Mouse (Mus musculus): ENCODE results near the gene Gkn1. TPM values are rescaled to one million over a fixed set of nuclear protein-coding genes. Genes with fewer than 3 reads are reported as not detected.
A peak's percentile ranks its signal among the peaks of the same experiment; 100 is the strongest.

Gkn1 gene
- 0.10 and 0.48 TPM in 2 replicates for polyA plus RNA-seq (2012; rRNA removed)

DNA sequence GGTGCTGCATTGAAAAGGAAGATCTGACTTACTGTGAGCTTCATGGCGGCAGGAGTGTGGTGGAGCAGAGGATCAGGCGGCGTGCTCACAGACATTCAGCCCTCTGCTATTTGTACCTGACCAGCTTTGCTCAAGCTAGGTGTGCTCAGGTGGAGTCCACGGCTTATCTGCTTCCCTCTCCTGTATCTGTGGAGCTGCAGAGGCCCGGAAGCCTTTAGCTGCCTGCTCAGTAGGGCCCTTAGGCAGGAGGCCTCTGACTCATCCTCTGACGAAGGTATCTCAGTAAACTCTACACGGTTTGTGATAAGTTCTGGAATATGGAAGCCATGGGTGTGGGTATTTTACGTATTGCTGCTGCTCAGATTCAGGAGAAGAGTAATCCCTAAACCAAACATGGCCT, at the start of gene Gkn1:
Gene Gkn1 (minus strand): TSS at position 114 of the 400 bp plus-strand sequence.
- TF ChIP-seq POLR2A (IDR thresholded peaks at IDR 0.05; ENCODE audit: low read depth, low read length) (no peak), CTCF (conservative IDR thresholded peaks at IDR 0.05; ENCODE audit: insufficient read depth, insufficient read length, low read depth, low read length) (no peak)
- H3K27me3 ChIP-seq (replicated peaks; ENCODE audit: control insufficient read depth, insufficient read depth, low read length): no peaks in the 10 kb centered on the region
- WGBS: 94% methylated on average over 8 of the region's 8 CpGs
- no peak for DNase-seq
- no peaks in the 10 kb centered on the region for H3K36me3 ChIP-seq (ENCODE audit: control insufficient read depth, insufficient read depth, low read length)
- H3K4me3 ChIP-seq (ENCODE audit: insufficient read depth, low read depth, low read length): no peak within 1 kb of the TSS
- no peak within 1 kb of the TSS for H3K27ac ChIP-seq (ENCODE audit: insufficient read depth, low read depth, low read length)
- H3K4me1 ChIP-seq (ENCODE audit: control insufficient read depth, insufficient read depth, low read length): no peaks in the 10 kb centered on the region

- H3K27ac ChIP-seq (ENCODE audit: insufficient read depth, low read depth, low read length): no peak overlapping the region
- no peaks in the 10 kb centered on the region for H3K27me3 ChIP-seq (replicated peaks; ENCODE audit: control insufficient read depth, insufficient read depth, low read length)
- 56% methylated on average over 4 of the region's 4 CpGs for WGBS
- no peak overlapping the region for H3K4me3 ChIP-seq (ENCODE audit: insufficient read depth, low read depth, low read length)
- H3K4me1 ChIP-seq (ENCODE audit: control insufficient read depth, insufficient read depth, low read length): no peaks in the 10 kb centered on the region
- TF ChIP-seq POLR2A (IDR thresholded peaks at IDR 0.05; ENCODE audit: low read depth, low read length) (no peak), CTCF (conservative IDR thresholded peaks at IDR 0.05; ENCODE audit: insufficient read depth, insufficient read length, low read depth, low read length) (no peak)
- H3K36me3 ChIP-seq (ENCODE audit: control insufficient read depth, insufficient read depth, low read length): no peaks in the 10 kb centered on the region
- no peak for DNase-seq
These were observed 49.3 kb upstream of the Gkn1 start for GRCm38 (mm10) chr6:87399886-87400566.

GRCm38 (mm10) chr6:87399137-87399536, 48.4 kb upstream of the Gkn1 start:
- 3% methylated on average over 5 of the region's 5 CpGs for WGBS
- Histone ChIP-seq H3K4me1 (ENCODE audit: control insufficient read depth, insufficient read depth, low read length) (no peaks in the 10 kb centered on the region), H3K4me3 (ENCODE audit: insufficient read depth, low read depth, low read length) (no peak overlapping the region), H3K27me3 (replicated peaks; ENCODE audit: control insufficient read depth, insufficient read depth, low read length) (no peaks in the 10 kb centered on the region), H3K27ac (ENCODE audit: insufficient read depth, low read depth, low read length) (no peak overlapping the region), H3K36me3 (ENCODE audit: control insufficient read depth, insufficient read depth, low read length) (no peaks in the 10 kb centered on the region)
- peak; percentile 70 for DNase-seq
- TF ChIP-seq POLR2A (IDR thresholded peaks at IDR 0.05; ENCODE audit: low read depth, low read length) (no peak), CTCF (conservative IDR thresholded peaks at IDR 0.05; ENCODE audit: insufficient read depth, insufficient read length, low read depth, low read length) (peak; percentile 97)

DNA sequence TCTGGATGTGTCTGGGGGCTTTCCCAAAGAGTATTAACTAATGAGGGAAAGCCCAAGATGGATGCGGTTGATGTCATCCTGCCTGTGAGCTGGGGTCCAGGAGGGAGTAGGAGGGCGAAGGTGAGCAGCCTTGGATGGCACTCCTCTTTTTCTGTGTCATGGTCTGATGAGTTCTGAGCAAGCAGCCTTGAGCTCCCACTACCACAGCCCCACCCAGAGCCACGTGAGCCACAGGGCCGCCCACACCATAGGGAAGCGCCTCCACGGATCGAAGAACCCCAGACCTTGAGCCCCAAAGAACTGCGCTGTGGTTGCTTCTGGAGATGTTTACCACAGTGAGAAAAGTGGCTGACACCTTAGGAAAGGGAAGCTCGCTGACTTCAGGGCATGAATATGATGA, 44.0 kb upstream of the Gkn1 start:
- WGBS: 51% methylated on average over 9 of the region's 9 CpGs
- no peak overlapping the region for H3K27ac ChIP-seq (ENCODE audit: insufficient read depth, low read depth, low read length)
- no peak overlapping the region for H3K4me3 ChIP-seq (ENCODE audit: insufficient read depth, low read depth, low read length)
- H3K36me3 ChIP-seq (ENCODE audit: control insufficient read depth, insufficient read depth, low read length): no peaks in the 10 kb centered on the region
- DNase-seq: peak; percentile 24
- H3K4me1 ChIP-seq (ENCODE audit: control insufficient read depth, insufficient read depth, low read length): no peaks in the 10 kb centered on the region
- TF ChIP-seq POLR2A (IDR thresholded peaks at IDR 0.05; ENCODE audit: low read depth, low read length) (no peak), CTCF (conservative IDR thresholded peaks at IDR 0.05; ENCODE audit: insufficient read depth, insufficient read length, low read depth, low read length) (no peak)
- H3K27me3 ChIP-seq (replicated peaks; ENCODE audit: control insufficient read depth, insufficient read depth, low read length): no peaks in the 10 kb centered on the region

GRCm38 (mm10) chr6:87393466-87394205, 42.9 kb upstream of the Gkn1 start:
- DNase-seq: peak; percentile 36
- no peaks in the 10 kb centered on the region for H3K4me1 ChIP-seq (ENCODE audit: control insufficient read depth, insufficient read depth, low read length)
- no peaks in the 10 kb centered on the region for H3K36me3 ChIP-seq (ENCODE audit: control insufficient read depth, insufficient read depth, low read length)
- H3K27ac ChIP-seq (ENCODE audit: insufficient read depth, low read depth, low read length): no peak overlapping the region
- 46% methylated on average over 8 of the region's 8 CpGs for WGBS
- H3K27me3 ChIP-seq (replicated peaks; ENCODE audit: control insufficient read depth, insufficient read depth, low read length): no peaks in the 10 kb centered on the region
- no peak for TF ChIP-seq POLR2A (IDR thresholded peaks at IDR 0.05; ENCODE audit: low read depth, low read length)
- TF ChIP-seq CTCF (conservative IDR thresholded peaks at IDR 0.05; ENCODE audit: insufficient read depth, insufficient read length, low read depth, low read length): no peak
- no peak overlapping the region for H3K4me3 ChIP-seq (ENCODE audit: insufficient read depth, low read depth, low read length)

GRCm38 (mm10) chr6:87389455-87389989, 38.8 kb upstream of the Gkn1 start:
- no peaks in the 10 kb centered on the region for H3K36me3 ChIP-seq (ENCODE audit: control insufficient read depth, insufficient read depth, low read length)
- H3K27me3 ChIP-seq (replicated peaks; ENCODE audit: control insufficient read depth, insufficient read depth, low read length): no peaks in the 10 kb centered on the region; the same call in 1 of the 2 replicates
- no peaks in the 10 kb centered on the region for H3K4me1 ChIP-seq (ENCODE audit: control insufficient read depth, insufficient read depth, low read length)
- TF ChIP-seq POLR2A (IDR thresholded peaks at IDR 0.05; ENCODE audit: low read depth, low read length) (no peak), CTCF (conservative IDR thresholded peaks at IDR 0.05; ENCODE audit: insufficient read depth, insufficient read length, low read depth, low read length) (no peak)
- H3K4me3 ChIP-seq (ENCODE audit: insufficient read depth, low read depth, low read length): no peak overlapping the region
- no peak for DNase-seq
- no peak overlapping the region for H3K27ac ChIP-seq (ENCODE audit: insufficient read depth, low read depth, low read length)
- WGBS: 47% methylated on average over 5 of the region's 5 CpGs

DNA sequence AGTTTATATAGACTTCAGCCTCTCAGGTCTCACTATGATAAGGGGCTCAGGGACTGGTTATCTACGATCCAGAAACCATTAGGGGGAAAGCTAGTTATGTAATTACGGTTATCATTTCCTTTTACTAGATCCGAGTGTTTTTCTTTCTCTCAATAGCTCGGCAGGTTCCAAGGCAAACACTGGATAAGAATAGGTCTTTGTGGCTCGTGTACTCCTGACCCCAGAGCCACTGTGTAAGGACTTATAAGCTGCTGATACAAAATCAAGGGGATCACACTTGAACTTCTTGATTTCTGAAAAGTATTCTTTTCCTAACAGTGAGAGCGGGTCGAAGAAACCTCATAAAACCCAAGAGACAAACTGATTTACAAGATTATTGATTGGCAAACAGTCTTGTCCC, 38.1 kb upstream of the Gkn1 start, which contains the start of gene Gkn3:
Gene Gkn3 (minus strand): TSS at position 59 of the 400 bp plus-strand sequence.
- Histone ChIP-seq H3K36me3 (ENCODE audit: control insufficient read depth, insufficient read depth, low read length) (no peaks in the 10 kb centered on the region), H3K4me1 (ENCODE audit: control insufficient read depth, insufficient read depth, low read length) (no peaks in the 10 kb centered on the region), H3K27me3 (replicated peaks; ENCODE audit: control insufficient read depth, insufficient read depth, low read length) (no peaks in the 10 kb centered on the region; the same call in 1 of the 2 replicates), H3K27ac (ENCODE audit: insufficient read depth, low read depth, low read length) (no peak within 1 kb of the TSS), H3K4me3 (ENCODE audit: insufficient read depth, low read depth, low read length) (no peak within 1 kb of the TSS)
- 54% methylated on average over 7 of the region's 7 CpGs for WGBS
- DNase-seq: no peak
- TF ChIP-seq CTCF (conservative IDR thresholded peaks at IDR 0.05; ENCODE audit: insufficient read depth, insufficient read length, low read depth, low read length): no peak
- TF ChIP-seq POLR2A (IDR thresholded peaks at IDR 0.05; ENCODE audit: low read depth, low read length): no peak
